In the genomic region with DNA sequence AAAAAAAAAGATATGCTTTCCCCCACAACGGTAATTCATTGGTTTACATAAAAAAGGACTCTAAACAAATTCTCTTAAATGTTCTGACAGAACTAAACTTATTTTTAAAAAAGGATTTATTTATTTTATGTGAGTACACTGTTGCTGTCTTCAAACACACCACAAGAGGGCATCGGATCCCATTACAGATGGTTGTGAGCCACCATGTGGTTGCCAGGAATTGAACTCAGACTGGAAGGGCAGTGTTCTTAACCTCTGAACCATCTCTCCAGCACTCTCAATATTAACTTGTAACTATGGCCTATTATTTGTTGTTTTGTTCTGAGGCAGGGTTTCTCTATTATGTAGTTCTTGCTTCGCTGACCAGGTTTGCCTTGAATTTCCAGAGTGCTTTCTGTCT, we compare ENCODE assay signal across 11 mouse cellular contexts. TPM values are rescaled to one million over a fixed set of nuclear protein-coding genes. Genes with fewer than 3 reads are reported as not detected.
DNase-seq lines count a peak whose midpoint lies in the region; ATAC-seq and TF ChIP-seq lines count a peak whose summit lies in the region.
"Had no signal": no experiment of that assay in that cellular context is flagged by ENCODE, and none has a peak within 500 bp of the region (broad histone marks: within the 10 kb centered on the region; RNA-seq: fewer than 3 reads in every experiment).

No protein-coding gene starts in this region.

- no peaks in the 10 kb centered on the region for H3K9me3 ChIP-seq in E14TG2a.4 (ENCODE audit: low read length)
- H3K9me3 ChIP-seq: embryonic facial prominence, embryonic 12.5 days; forebrain, embryonic 12.5 days; hindbrain, embryonic 10.5 days had no signal

- H3K4me3 ChIP-seq in left cerebral cortex, adult 2 months, result no peak overlapping the region
- H3K4me3 ChIP-seq in E14TG2a.4 (replicated peaks; ENCODE audit: low read length), result no peak overlapping the region
- H3K4me3 ChIP-seq: embryonic facial prominence, embryonic 12.5 days; forebrain, embryonic 12.5 days; hindbrain, embryonic 10.5 days had no signal

- no peaks in the 10 kb centered on the region for H3K27me3 ChIP-seq in E14TG2a.4 (ENCODE audit: insufficient read depth, low read length)
- H3K27me3 ChIP-seq: embryonic facial prominence, embryonic 12.5 days; forebrain, embryonic 12.5 days had no signal

- H3K27ac ChIP-seq in left cerebral cortex, adult 2 months, result no peak overlapping the region
- H3K27ac ChIP-seq: embryonic facial prominence, embryonic 12.5 days; forebrain, embryonic 12.5 days; hindbrain, embryonic 10.5 days had no signal

- H3K36me3 ChIP-seq in E14TG2a.4 (ENCODE audit: insufficient read depth, low read length), result no peaks in the 10 kb centered on the region
- H3K36me3 ChIP-seq: embryonic facial prominence, embryonic 12.5 days; forebrain, embryonic 12.5 days; hindbrain, embryonic 10.5 days had no signal

- H3K4me1 ChIP-seq in E14TG2a.4 (replicated peaks; ENCODE audit: low read depth, low read length), result peaks cover 5% of the 10 kb centered on the region; the same call in 1 of the 2 replicates
- H3K4me1 ChIP-seq: embryonic facial prominence, embryonic 12.5 days; forebrain, embryonic 12.5 days; hindbrain, embryonic 10.5 days had no signal

- TF ChIP-seq CTCF in left cerebral cortex, adult 2 months (IDR thresholded peaks at IDR 0.05), result peak; percentile 49
- TF ChIP-seq CTCF in E14TG2a.4 (conservative IDR thresholded peaks at IDR 0.05; ENCODE audit: low read length), result peak; percentile 35

- intact Hi-C loops in left cerebral cortex, adult 2 months (cut with DNase I), result loop anchor here (1.0 to 10.0 kb wide), 4 partner anchors 27 to 635 kb away; partner anchors contain the start of gene Nck1

- peak; percentile 35 to 38 for DNase-seq in cerebellum, postnatal 14 days
- DNase-seq in cerebellum, adult 11 months, result no peak
- DNase-seq in left cerebral cortex, adult 2 months (ENCODE audit: extremely low spot score in 1 of 2, low spot score in 2 of 2), result no peak
- DNase-seq in left cerebral cortex, adult 8-10 months (ENCODE audit: low spot score in 2 of 2), result no peak
- DNase-seq in layer of hippocampus, adult 11-12 months (ENCODE audit: low spot score), result no peak

- peak; percentile 31; the same call in 1 of the 2 replicates for ATAC-seq in megakaryocyte progenitor cell, adult 5-6 weeks (replicated peaks; ENCODE audit: poor library complexity)
- no peak for ATAC-seq in megakaryocyte, adult 5-6 weeks (ENCODE audit: poor library complexity, severe bottlenecking)

RNA-seq across cellular contexts. Expression of gene Nck1, which starts 25.9 kb away (rescaled TPM):
- total RNA-seq in left cerebral cortex, adult 2 months (2021), result 10 to 100 TPM; 33.1 to 35.6 TPM
- total RNA-seq in left cerebral cortex, adult 8-10 months (2022), result 10 to 100 TPM; 33.4 to 39.9 (median 36.4) TPM
- 46.4 and 46.7 TPM in 2 replicates for total RNA-seq in megakaryocyte progenitor cell, adult 5-6 weeks (2015)
- 54.4 and 56.5 TPM in 2 replicates for total RNA-seq in megakaryocyte progenitor cell, adult 5-6 weeks (2017)
- 47.5 and 61.0 TPM in 2 replicates for total RNA-seq in megakaryocyte, adult 5-6 weeks (2015)
- 61.3 and 69.6 TPM in 2 replicates for total RNA-seq in megakaryocyte, adult 5-6 weeks (2017)

RNA-seq across cellular contexts. Expression of gene Il20rb, which starts 33.4 kb away (rescaled TPM):
- total RNA-seq in left cerebral cortex, adult 2 months (2021), result under 1 TPM; 0.23 to 0.38 TPM
- under 1 TPM; 0.30 to 0.74 (median 0.48) TPM for total RNA-seq in left cerebral cortex, adult 8-10 months (2022)
- 0.94 and 1.1 TPM in 2 replicates for total RNA-seq in megakaryocyte progenitor cell, adult 5-6 weeks (2015)
- 1.7 TPM in 2 replicates for total RNA-seq in megakaryocyte progenitor cell, adult 5-6 weeks (2017)
- 0.91 and 1.4 TPM in 2 replicates for total RNA-seq in megakaryocyte, adult 5-6 weeks (2015)
- total RNA-seq in megakaryocyte, adult 5-6 weeks (2017), result 1.6 TPM in 2 replicates

RNA-seq across cellular contexts. Expression of gene Slc35g2, which starts 50.9 kb away (rescaled TPM):
- total RNA-seq in left cerebral cortex, adult 2 months (2021), result 10 to 100 TPM; 19.4 to 23.0 TPM
- total RNA-seq in left cerebral cortex, adult 8-10 months (2022), result 10 to 100 TPM; 20.7 to 24.7 (median 22.1) TPM
- total RNA-seq in megakaryocyte progenitor cell, adult 5-6 weeks (2015), result 0.32 TPM in 1 of 2 replicates, not detected in the other
- not detected in 2 replicates for total RNA-seq in megakaryocyte progenitor cell, adult 5-6 weeks (2017)
- total RNA-seq in megakaryocyte, adult 5-6 weeks (2015), result not detected in 2 replicates
- not detected in 2 replicates for total RNA-seq in megakaryocyte, adult 5-6 weeks (2017)

Comparison
In these comparisons a context has a peak if more than half of its experiments do, and no peak if none do; other contexts are left out.
1. DNase-seq: peak in cerebellum, postnatal 14 days (2 of 2); none in cerebellum, adult 11 months (single experiment), left cerebral cortex, adult 2 months (0 of 2), left cerebral cortex, adult 8-10 months (0 of 2) and layer of hippocampus, adult 11-12 months (single experiment).
2. RNA of gene Slc35g2, which starts 50.9 kb away (total RNA-seq): 19.4 to 23.0 TPM in left cerebral cortex, adult 2 months and 20.7 to 24.7 TPM in left cerebral cortex, adult 8-10 months; 0.32 TPM in megakaryocyte progenitor cell, adult 5-6 weeks and not detected in megakaryocyte, adult 5-6 weeks; every median in the first group is over 10 times any median in the second.